Mouse (Mus musculus): ENCODE measurements around the gene Erc1. TPM values are rescaled to one million over a fixed set of nuclear protein-coding genes. Genes with fewer than 3 reads are reported as not detected.

The Erc1 gene
- 1.0 and 1.8 TPM in 2 replicates for polyA plus RNA-seq (2012; ENCODE audit: low replicate concordance)

DNA sequence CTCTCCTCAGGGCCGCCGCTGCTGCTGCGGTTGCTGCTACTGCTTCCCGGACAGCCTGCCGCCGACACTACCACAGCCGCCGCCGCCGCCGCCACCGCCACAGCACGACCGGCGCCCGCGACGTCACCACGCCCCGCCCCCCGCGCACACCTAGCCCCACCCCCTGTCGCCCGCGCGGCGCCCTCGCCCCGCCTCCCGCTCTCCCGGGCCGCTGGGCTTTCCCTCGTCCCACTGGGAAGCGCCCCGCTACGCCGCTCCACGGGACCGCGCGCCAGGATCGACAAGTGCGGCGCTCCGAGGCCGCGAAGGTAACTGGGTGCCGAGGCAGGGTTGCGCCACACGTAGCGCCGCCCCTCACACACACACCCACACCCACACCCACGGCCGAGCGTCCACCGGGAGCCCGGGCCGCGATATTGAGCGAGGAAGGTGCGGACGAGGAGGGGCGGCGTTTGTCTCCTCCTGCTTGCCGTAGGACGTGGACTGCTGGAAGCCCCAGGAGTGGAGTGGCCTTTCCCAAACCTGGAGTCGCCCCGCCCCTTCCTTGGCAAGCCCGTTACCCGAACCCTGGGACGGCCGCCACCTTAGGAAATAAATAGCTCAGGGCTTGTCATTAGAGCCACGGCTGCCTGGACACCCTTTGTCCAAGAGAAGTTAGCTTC lies at the start of gene Erc1:
TSS of gene Erc1 (minus strand) at position 134 of the 662 bp plus-strand sequence.

DNA sequence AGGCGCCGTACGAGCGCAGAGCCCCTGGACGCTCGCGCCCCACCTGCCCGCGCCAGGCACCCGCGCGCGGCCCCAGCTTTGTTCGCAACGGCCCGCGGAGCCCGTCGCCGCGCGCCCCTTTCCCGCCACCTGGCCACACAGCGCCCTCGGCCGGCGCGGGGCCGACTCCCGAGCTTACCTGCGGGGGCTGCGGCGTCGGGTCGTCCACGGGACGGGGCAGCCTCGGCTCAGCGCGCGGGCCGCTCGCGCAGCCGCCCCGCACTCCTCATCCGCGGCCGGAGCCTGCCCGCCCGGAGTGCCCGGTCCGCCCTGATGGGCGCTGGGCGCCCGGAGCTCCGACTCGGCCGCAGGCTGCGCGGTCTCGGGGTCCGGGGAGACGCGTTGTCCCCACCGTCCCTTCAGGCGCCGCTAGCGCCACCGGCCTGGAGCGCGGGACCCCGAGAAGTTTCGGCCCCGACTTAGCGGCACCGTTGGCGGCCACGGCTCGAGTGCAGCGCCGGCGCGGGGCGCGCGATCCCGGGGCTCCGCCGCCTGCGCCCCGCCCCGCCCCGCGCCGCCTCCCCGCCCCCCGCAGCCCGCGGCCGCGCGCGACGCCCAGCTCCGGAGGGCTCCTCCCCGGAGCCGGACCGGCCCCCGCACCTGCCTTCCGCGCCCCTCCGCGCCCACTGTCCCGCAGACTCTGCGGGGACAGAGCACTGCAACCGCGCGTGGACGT lies 304.0 kb downstream of the Erc1 start, which contains the start of gene Wnt5b:
TSS of gene Wnt5b (minus strand) at position 545 of the 715 bp plus-strand sequence.

Other genes starting within 250 kb of the Erc1 start
- gene Rad52, start 54.5 kb upstream of the Erc1 start, polyA plus RNA-seq (2012; ENCODE audit: low replicate concordance): 33.3 and 70.6 TPM in 2 replicates
- 74.9 and 82.3 TPM in 2 replicates for gene Wnk1, start 190.5 kb upstream of the Erc1 start, polyA plus RNA-seq (2012; ENCODE audit: low replicate concordance)
- not detected in 2 replicates for gene Ninj2, start 245.2 kb upstream of the Erc1 start, polyA plus RNA-seq (2012; ENCODE audit: low replicate concordance)